Mouse (Mus musculus) liver, embryonic 14.5 days (tissue): ENCODE measurements at regions not wholly inside any gene's neighbourhood (a gene's known extent, or its start where the extent isn't known, plus 50 kb on each side); places are given as distances from the start of the nearest gene placed in this dataset.

ENCODE experiments used
- ATAC-seq: fragments of 200-750 bp; cut with Nextera tagmentation; 2 replicates; pipeline ENCODE4 v1.8.0; 2017; ENCODE audit warnings: moderate number of reproducible peaks, mild to moderate bottlenecking, moderate library complexity; ENCODE audit not compliant: insufficient read depth
- DNase-seq, 3 experiments: peaks; one replicate each; pipeline ENCODE4 v3.0.0-alpha.2; 2012 to 2013; ENCODE audit warnings: low read depth in 3 of 3, low spot score in 3 of 3
- H3K27ac ChIP-seq: fragments of 300-500 bp; sonication (generic); 2 replicates; pipeline ENCODE4 v1.5.1; 2014; ENCODE audit warnings: moderate library complexity, mild to moderate bottlenecking, control low read depth, inconsistent platforms
- H3K27me3 ChIP-seq: fragments of 300-500 bp; sonication (generic); 2 replicates; pipeline ENCODE4 v1.6.1; 2014; ENCODE audit warnings: mild to moderate bottlenecking, low read length, moderate library complexity; ENCODE audit not compliant: control insufficient read depth, insufficient read depth
- H3K36me3 ChIP-seq: fragments of 300-500 bp; sonication (generic); replicated peaks from 2 replicates; pipeline ENCODE4 v1.6.1; 2014; ENCODE audit warnings: low read depth; ENCODE audit not compliant: control insufficient read depth, insufficient read depth
- H3K4me1 ChIP-seq, 2 experiments: fragments of 200-500 bp in 1 of 2; fragments of 300-500 bp in 1 of 2; sonication (generic) in 1 of 2; replicated peaks; 2 replicates each; pipeline ENCODE4 v1.6.1; 2012 to 2014; ENCODE audit warnings: antibody characterized with exemption in 1 of 2, inconsistent platforms in 1 of 2, low read length in 1 of 2; ENCODE audit not compliant: control insufficient read depth in 2 of 2, insufficient read depth in 2 of 2
- H3K4me2 ChIP-seq: fragments of 300-500 bp; sonication (generic); 2 replicates; pipeline ENCODE4 v1.6.1; 2014; ENCODE audit warnings: low read depth, mild to moderate bottlenecking, control low read depth, moderate library complexity
- H3K4me3 ChIP-seq, 2 experiments: fragments of 200-500 bp in 1 of 2; fragments of 300-500 bp in 1 of 2; sonication (generic) in 1 of 2; 2 replicates each; pipeline ENCODE4 v1.5.1; 2012 to 2014; ENCODE audit warnings: low read depth in 2 of 2, low read length in 2 of 2, mild to moderate bottlenecking in 2 of 2, control low read depth in 1 of 2, inconsistent platforms in 1 of 2, moderate library complexity in 1 of 2; ENCODE audit not compliant: insufficient read depth in 1 of 2
- H3K9ac ChIP-seq: fragments of 300-500 bp; sonication (generic); replicated peaks from 2 replicates; pipeline ENCODE4 v1.6.1; 2014; ENCODE audit warnings: mild to moderate bottlenecking, control low read depth, moderate library complexity
- H3K9me3 ChIP-seq: fragments of 300-500 bp; sonication (generic); 2 replicates; pipeline ENCODE4 v1.6.1; 2016; ENCODE audit warnings: low read length, mixed read lengths; ENCODE audit not compliant: control insufficient read depth
- CTCF ChIP-seq: IDR thresholded peaks from 2 replicates; pipeline ENCODE4 v1.5.1; 2016; ENCODE audit warnings: antibody characterized with exemption, low read depth, control low read depth
- EP300 ChIP-seq: IDR thresholded peaks from 2 replicates; pipeline ENCODE4 v1.6.1; 2016; ENCODE audit warnings: antibody characterized with exemption, low read depth
- WGBS: fragments of 180-500 bp; shearing (Covaris S2); extraction: QIAGEN DNeasy Blood & Tissue Kit; methylation state at CpG from one replicate; pipeline ENCODE4 v1.1.7; 2014; ENCODE audit not compliant: insufficient replicate concordance; 5-methylcytosine and 5-hydroxymethylcytosine counted together

DNA sequence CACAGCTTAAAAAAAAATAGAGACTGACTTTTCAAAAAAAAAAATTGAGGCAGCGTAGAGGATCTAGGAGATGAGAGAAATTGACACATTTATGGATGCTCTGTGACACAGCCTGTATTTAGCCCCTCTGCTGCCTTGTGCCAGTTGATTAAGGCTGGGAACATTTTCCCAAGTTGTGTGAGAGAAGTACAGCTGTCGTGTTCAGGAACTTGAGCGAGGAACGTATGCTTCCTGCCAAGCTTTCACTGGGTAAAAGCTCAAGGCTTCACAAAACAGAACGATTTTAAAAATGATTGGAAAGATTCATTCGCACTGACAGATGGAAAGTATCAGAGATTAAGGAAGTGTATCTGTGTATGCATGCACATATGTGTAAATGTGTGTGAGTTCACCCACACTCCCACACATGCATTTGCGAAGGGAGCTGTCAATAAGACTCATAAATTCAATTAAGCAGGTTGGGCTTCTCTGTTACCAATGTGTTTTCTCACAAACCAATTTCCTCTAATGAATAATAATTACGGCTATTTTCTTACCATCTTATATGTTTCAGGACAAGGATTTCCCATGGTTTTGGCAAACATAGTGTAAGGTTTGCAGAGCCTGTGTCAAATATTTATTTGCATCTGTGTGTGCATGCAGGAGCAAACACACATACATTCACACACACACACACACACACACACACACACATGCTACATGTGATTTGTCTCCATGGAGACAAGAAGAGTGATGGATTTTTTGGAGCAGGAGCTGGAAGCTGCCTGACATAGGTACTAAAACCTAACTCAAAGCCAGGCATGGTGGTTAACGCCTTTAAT lies 662.9 kb upstream of the Kirrel3 start:
- Histone ChIP-seq H3K9ac (no peak overlapping the region), H3K9me3 (no peaks in the 10 kb centered on the region), H3K4me2 (no peak overlapping the region), H3K27me3 (no peaks in the 10 kb centered on the region), H3K4me3 (no peak overlapping the region), H3K36me3 (no peaks in the 10 kb centered on the region), H3K4me1 (no peaks in the 10 kb centered on the region), H3K27ac (no peak overlapping the region)
- no peak for ATAC-seq
- TF ChIP-seq CTCF (no peak), EP300 (no peak)
- DNase-seq: no peak
- WGBS: 54% methylated on average over 9 of the region's 9 CpGs

- H3K9ac ChIP-seq: no peak overlapping the region
- H3K36me3 ChIP-seq: no peaks in the 10 kb centered on the region
- TF ChIP-seq EP300: no peak
- TF ChIP-seq CTCF: no peak
- no peaks in the 10 kb centered on the region for H3K9me3 ChIP-seq
- 61% methylated on average over 4 of the region's 4 CpGs for WGBS
- no peaks in the 10 kb centered on the region for H3K4me1 ChIP-seq
- no peak overlapping the region for H3K4me3 ChIP-seq
- H3K27me3 ChIP-seq: no peaks in the 10 kb centered on the region
- H3K27ac ChIP-seq: no peak overlapping the region
- DNase-seq (no peak), ATAC-seq (no peak)
- no peak overlapping the region for H3K4me2 ChIP-seq
Measured at GRCm38 (mm10) chr9:33826116-33826515, 659.6 kb upstream of the Kirrel3 start.

- H3K4me1 ChIP-seq: no peaks in the 10 kb centered on the region
- no peak for TF ChIP-seq EP300
- TF ChIP-seq CTCF: no peak
- no peak overlapping the region for H3K4me3 ChIP-seq
- WGBS: 54% methylated on average over 2 of the region's 2 CpGs
- no peaks in the 10 kb centered on the region for H3K9me3 ChIP-seq
- no peaks in the 10 kb centered on the region for H3K27me3 ChIP-seq
- H3K27ac ChIP-seq: no peak overlapping the region
- no peaks in the 10 kb centered on the region for H3K36me3 ChIP-seq
- no peak overlapping the region for H3K9ac ChIP-seq
- DNase-seq (no peak), ATAC-seq (no peak)
- no peak overlapping the region for H3K4me2 ChIP-seq
Measured at GRCm38 (mm10) chr9:33827409-33827808, 658.3 kb upstream of the Kirrel3 start.

DNA sequence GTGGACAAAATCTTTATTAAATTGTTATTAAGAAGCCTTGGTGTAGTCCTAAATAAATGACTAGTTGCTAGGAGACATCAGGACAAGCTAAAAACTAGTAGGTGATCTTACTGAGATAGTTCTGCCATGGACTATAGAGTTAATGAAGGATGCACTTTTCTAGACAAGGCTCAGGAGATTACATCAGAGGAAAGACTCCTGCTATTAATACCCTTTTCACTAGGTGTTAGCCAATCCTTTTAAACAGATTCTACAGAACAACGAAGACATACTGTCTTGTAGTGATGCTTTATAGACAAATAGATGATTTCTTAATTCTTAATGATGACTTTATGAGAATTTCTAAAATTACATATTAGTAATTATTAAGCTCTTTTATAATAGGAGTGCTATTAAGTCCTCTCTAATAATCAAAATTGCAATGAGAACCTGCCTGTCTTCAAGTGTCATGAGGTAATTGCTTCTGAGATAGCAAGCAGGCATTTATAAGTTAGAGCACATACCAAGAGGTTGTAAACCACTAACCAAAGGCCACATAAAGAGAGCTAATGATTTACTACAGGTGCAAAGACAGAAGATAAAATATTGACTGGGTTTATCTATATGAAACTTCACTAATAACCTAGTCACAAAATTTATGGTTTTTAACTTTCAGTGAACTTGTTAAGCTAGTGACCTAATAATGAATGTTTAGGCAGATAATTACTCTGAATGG lies 647.9 kb upstream of the Kirrel3 start:
- H3K27ac ChIP-seq: no peak overlapping the region
- DNase-seq: no peak
- no peak overlapping the region for H3K4me3 ChIP-seq
- no peak overlapping the region for H3K4me2 ChIP-seq
- no peaks in the 10 kb centered on the region for H3K36me3 ChIP-seq
- H3K27me3 ChIP-seq: no peaks in the 10 kb centered on the region
- H3K9ac ChIP-seq: no peak overlapping the region
- WGBS: 31% methylated on average over 1 of the region's 1 CpGs
- no peak for TF ChIP-seq CTCF
- H3K9me3 ChIP-seq: no peaks in the 10 kb centered on the region
- H3K4me1 ChIP-seq: no peaks in the 10 kb centered on the region
- ATAC-seq: no peak

GRCm38 (mm10) chr9:33849623-33850022 lies 636.1 kb upstream of the Kirrel3 start:
- Histone ChIP-seq H3K4me2 (no peak overlapping the region), H3K4me1 (no peaks in the 10 kb centered on the region), H3K27me3 (no peaks in the 10 kb centered on the region), H3K4me3 (no peak overlapping the region), H3K9me3 (no peaks in the 10 kb centered on the region), H3K27ac (no peak overlapping the region), H3K9ac (no peak overlapping the region), H3K36me3 (no peaks in the 10 kb centered on the region)
- TF ChIP-seq EP300: no peak
- TF ChIP-seq CTCF: no peak
- WGBS: 62% methylated on average over 5 of the region's 5 CpGs
- ATAC-seq: no peak
- DNase-seq: no peak
